Mouse (Mus musculus) testis, postnatal 14 days (tissue): ENCODE data around the gene Vdr.
A peak's percentile ranks its signal among the peaks of the same experiment; 100 is the strongest.

Experiments
- DNase-seq: peaks from one replicate; pipeline ENCODE4 v3.0.0; 2021; ENCODE audit warnings: low spot score

Gene Vdr

GRCm38 (mm10) chr15:97828901-97829338, 81.5 kb downstream of the Vdr start:
- no peak for DNase-seq

GRCm38 (mm10) chr15:97828221-97828842, 82.1 kb downstream of the Vdr start:
- no peak for DNase-seq

GRCm38 (mm10) chr15:97827401-97827800, 83.0 kb downstream of the Vdr start:
- no peak for DNase-seq

GRCm38 (mm10) chr15:97826588-97827261, 83.7 kb downstream of the Vdr start:
- DNase-seq, result no peak

GRCm38 (mm10) chr15:97825941-97826587, 84.4 kb downstream of the Vdr start:
- DNase-seq, result no peak

- DNase-seq, result peak; percentile 64
These were observed 85.1 kb downstream of the Vdr start for GRCm38 (mm10) chr15:97825071-97825940.

- no peak for DNase-seq
These were observed 86.4 kb downstream of the Vdr start for GRCm38 (mm10) chr15:97824042-97824441.

- no peak for DNase-seq
These were observed 87.0 kb downstream of the Vdr start for GRCm38 (mm10) chr15:97823479-97823878.

GRCm38 (mm10) chr15:97822545-97823228, 87.7 kb downstream of the Vdr start:
- no peak for DNase-seq

GRCm38 (mm10) chr15:97821983-97822363, 88.5 kb downstream of the Vdr start:
- no peak for DNase-seq

GRCm38 (mm10) chr15:97821321-97821982, 89.0 kb downstream of the Vdr start:
- DNase-seq, result no peak

GRCm38 (mm10) chr15:97819937-97820336, 90.5 kb downstream of the Vdr start:
- no peak for DNase-seq

- no peak for DNase-seq
These were observed 94.0 kb downstream of the Vdr start for GRCm38 (mm10) chr15:97816199-97816994.

- DNase-seq, result no peak
These were observed 95.2 kb downstream of the Vdr start for GRCm38 (mm10) chr15:97815254-97815653.

- no peak for DNase-seq
These were observed 95.7 kb downstream of the Vdr start for GRCm38 (mm10) chr15:97814703-97815102.

- DNase-seq, result no peak
These were observed 96.8 kb downstream of the Vdr start for GRCm38 (mm10) chr15:97813452-97814204.

GRCm38 (mm10) chr15:97812875-97813274, 97.6 kb downstream of the Vdr start:
- DNase-seq, result no peak

GRCm38 (mm10) chr15:97812126-97812525, 98.3 kb downstream of the Vdr start:
- DNase-seq, result peak; percentile 80

GRCm38 (mm10) chr15:97811307-97811706, 99.1 kb downstream of the Vdr start:
- no peak for DNase-seq

- no peak for DNase-seq
These were observed 100.0 kb downstream of the Vdr start for GRCm38 (mm10) chr15:97810399-97810798.
